Mouse (Mus musculus) C2C12 (cell line): ENCODE results near the gene Trip6. TPM values are rescaled to one million over a fixed set of nuclear protein-coding genes. Genes with fewer than 3 reads are reported as not detected.

ENCODE experiments used
- H3K27me3 ChIP-seq: one replicate; pipeline ENCODE4 v1.6.1; 2011; ENCODE audit not compliant: control insufficient read depth, insufficient read depth, insufficient read length
- H3K36me3 ChIP-seq: one replicate; pipeline ENCODE4 v1.6.1; 2011; ENCODE audit not compliant: control insufficient read depth, insufficient read depth
- H3K4me3 ChIP-seq: one replicate; pipeline ENCODE4 v1.5.1; 2011; ENCODE audit warnings: mild to moderate bottlenecking, control low read depth; ENCODE audit not compliant: poor library complexity, insufficient read depth, severe bottlenecking
- H3K79me2 ChIP-seq: one replicate; pipeline ENCODE4 v1.6.1; 2011; ENCODE audit not compliant: control insufficient read depth, insufficient read depth
- H3K79me3 ChIP-seq: one replicate; pipeline ENCODE4 v1.6.1; 2011; ENCODE audit warnings: low read depth, control low read depth
- H3ac ChIP-seq: one replicate; pipeline ENCODE3; 2011; ENCODE audit warnings: low read depth; ENCODE audit not compliant: control insufficient read depth, insufficient read length
- CEBPB ChIP-seq: IDR thresholded peaks from one replicate; pipeline ENCODE4 v1.6.1; 2011; ENCODE audit warnings: low read depth, mild to moderate bottlenecking, control low read depth, moderate library complexity
- CTCF ChIP-seq: IDR thresholded peaks from one replicate; pipeline ENCODE4 v1.5.1; 2011; ENCODE audit not compliant: control insufficient read depth, insufficient read depth, insufficient read length
- FOSL1 ChIP-seq: IDR thresholded peaks from one replicate; pipeline ENCODE4 v1.8.0; 2011; ENCODE audit warnings: mild to moderate bottlenecking, low read length; ENCODE audit not compliant: poor library complexity, insufficient read depth, severe bottlenecking
- MAX ChIP-seq: IDR thresholded peaks from one replicate; pipeline ENCODE4 v1.6.1; 2011; ENCODE audit warnings: mild to moderate bottlenecking, control low read depth
- MYOD1 ChIP-seq: IDR thresholded peaks from one replicate; pipeline ENCODE4 v1.6.1; 2011; ENCODE audit warnings: low read depth; ENCODE audit not compliant: control insufficient read depth, insufficient read length
- MYOG ChIP-seq: IDR thresholded peaks from one replicate; pipeline ENCODE4 v1.6.1; 2011; ENCODE audit not compliant: control insufficient read depth, insufficient read length; ENCODE audit errors: extremely low read depth
- USF1 ChIP-seq: IDR thresholded peaks from one replicate; pipeline ENCODE4 v1.6.1; 2011; ENCODE audit warnings: low read depth, mild to moderate bottlenecking, control low read depth, moderate library complexity
- polyA plus RNA-seq: library from polyadenylated mRNA; unstranded; fragments of >200 nt; fragmentation: generic; extraction: Trizol; gene quantifications from one replicate; pipeline ENCODE4 v1.2.1, GENCODE M21; 2012; ENCODE audit warnings: missing spikeins

Gene Trip6
- polyA plus RNA-seq, 1 experiment, result 80.0 TPM

- Histone ChIP-seq H3K4me3 (peak overlapping the region; percentile 80), H3K79me3 (peaks cover 46% of the 10 kb centered on the region), H3K36me3 (peaks cover 71% of the 10 kb centered on the region), H3K79me2 (peaks cover 78% of the 10 kb centered on the region), H3K27me3 (no peaks in the 10 kb centered on the region), H3ac (no peak overlapping the region)
- TF ChIP-seq USF1, result no peak
- no peak for TF ChIP-seq CEBPB
- TF ChIP-seq FOSL1, result no peak
- no peak for TF ChIP-seq MYOD1
These were observed 8.4 kb downstream of the Trip6 start for GRCm38 (mm10) chr5:137305822-137306221.

- no peak overlapping the region for H3ac ChIP-seq
- TF ChIP-seq USF1 (no peak), CTCF (no peak), MAX (no peak), MYOG (no peak), FOSL1 (no peak), CEBPB (no peak), MYOD1 (no peak)
- H3K79me2 ChIP-seq, result peaks cover 70% of the 10 kb centered on the region
- peaks cover 48% of the 10 kb centered on the region for H3K79me3 ChIP-seq
- no peak overlapping the region for H3K4me3 ChIP-seq
- no peaks in the 10 kb centered on the region for H3K27me3 ChIP-seq
- peaks cover 71% of the 10 kb centered on the region for H3K36me3 ChIP-seq
These were observed 9.4 kb downstream of the Trip6 start for GRCm38 (mm10) chr5:137304816-137305215.

- Histone ChIP-seq H3K36me3 (peaks cover 71% of the 10 kb centered on the region), H3K27me3 (no peaks in the 10 kb centered on the region), H3K79me3 (peaks cover 48% of the 10 kb centered on the region), H3K4me3 (no peak overlapping the region), H3ac (no peak overlapping the region), H3K79me2 (peaks cover 64% of the 10 kb centered on the region)
- TF ChIP-seq CTCF (no peak), USF1 (no peak), MYOD1 (no peak), CEBPB (no peak), MAX (no peak), MYOG (no peak), FOSL1 (no peak)
These were observed 10.0 kb downstream of the Trip6 start for GRCm38 (mm10) chr5:137304165-137304564.

GRCm38 (mm10) chr5:137303609-137304008, 10.6 kb downstream of the Trip6 start:
- Histone ChIP-seq H3K79me3 (peaks cover 48% of the 10 kb centered on the region), H3K4me3 (no peak overlapping the region), H3K27me3 (no peaks in the 10 kb centered on the region), H3K36me3 (peaks cover 71% of the 10 kb centered on the region), H3ac (no peak overlapping the region), H3K79me2 (peaks cover 60% of the 10 kb centered on the region)
- TF ChIP-seq USF1 (no peak), MYOG (no peak), MYOD1 (no peak), FOSL1 (no peak), CEBPB (no peak), MAX (no peak)

GRCm38 (mm10) chr5:137301253-137301652, 13.0 kb downstream of the Trip6 start:
- Histone ChIP-seq H3K36me3 (peaks cover 90% of the 10 kb centered on the region), H3K79me3 (peaks cover 38% of the 10 kb centered on the region), H3K4me3 (no peak overlapping the region), H3K27me3 (no peaks in the 10 kb centered on the region), H3ac (no peak overlapping the region), H3K79me2 (peaks cover 41% of the 10 kb centered on the region)
- TF ChIP-seq MAX (no peak), MYOD1 (no peak), USF1 (no peak), CTCF (no peak)

GRCm38 (mm10) chr5:137299240-137299639, 15.0 kb downstream of the Trip6 start:
- Histone ChIP-seq H3K79me2 (peaks cover 21% of the 10 kb centered on the region), H3K4me3 (no peak overlapping the region), H3K79me3 (peaks cover 18% of the 10 kb centered on the region), H3ac (no peak overlapping the region), H3K27me3 (no peaks in the 10 kb centered on the region), H3K36me3 (peaks cover 86% of the 10 kb centered on the region)
- TF ChIP-seq CTCF (no peak), MAX (no peak), MYOG (no peak), FOSL1 (no peak), CEBPB (no peak), MYOD1 (no peak), USF1 (no peak)
